Mouse (Mus musculus) left cerebral cortex, postnatal 36 days (tissue): ENCODE results near the gene CN725425. TPM values are rescaled to one million over a fixed set of nuclear protein-coding genes. Genes with fewer than 3 reads are reported as not detected.

Experiments used
- DNase-seq, 2 experiments: peaks; one replicate each; pipeline ENCODE4 v3.0.0; 2021 to 2022; ENCODE audit warnings: low spot score in 2 of 2, mixed read lengths in 1 of 2
- intact Hi-C: fragments of 180-260 bp; cut with DNase I; formaldehyde crosslinking; loops from one replicate; pipeline ENCODE4 v1.15.1; 2025
- total RNA-seq, 2 experiments: library from RNA; stranded (reverse); gene quantifications; 2 replicates each; pipeline ENCODE4 v1.2.3; 2021

The CN725425 gene
- total RNA-seq, result not detected

DNA sequence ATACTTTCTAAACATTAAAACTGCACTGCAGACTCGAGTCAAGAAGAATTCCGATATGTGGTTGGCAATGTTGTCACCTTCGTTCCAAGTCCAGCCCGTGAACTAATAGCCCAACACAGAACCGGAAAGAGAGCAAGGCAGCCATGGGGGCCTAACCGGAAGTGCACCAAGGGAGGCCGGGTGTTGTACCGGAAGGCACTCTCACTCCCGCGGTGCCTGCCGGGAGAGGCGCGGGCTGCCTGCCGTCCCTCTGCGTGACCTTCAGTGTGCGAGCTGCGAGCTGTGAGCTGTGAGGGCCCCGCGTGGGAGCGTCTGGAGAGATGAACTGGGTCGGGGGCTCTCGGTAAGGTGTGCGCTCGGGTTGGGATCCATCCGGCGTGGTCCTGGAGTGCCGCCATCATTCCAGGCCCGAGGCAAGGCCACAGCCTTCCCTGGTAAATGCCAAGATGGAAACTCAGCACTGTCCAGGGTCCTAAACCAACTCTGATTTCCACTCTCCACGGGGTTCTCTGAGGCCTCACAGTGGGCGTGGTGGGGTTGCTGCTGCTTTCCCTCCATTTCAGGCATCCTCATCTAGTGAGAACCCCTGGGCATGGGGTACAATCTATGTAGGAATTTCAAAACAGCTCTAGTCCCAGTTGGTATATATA, at the start of gene CN725425:
Gene CN725425 (plus strand): TSS at position 239 of the 650 bp plus-strand sequence.
- intact Hi-C loops, result no loop called here
- DNase-seq, result no peak

DNA sequence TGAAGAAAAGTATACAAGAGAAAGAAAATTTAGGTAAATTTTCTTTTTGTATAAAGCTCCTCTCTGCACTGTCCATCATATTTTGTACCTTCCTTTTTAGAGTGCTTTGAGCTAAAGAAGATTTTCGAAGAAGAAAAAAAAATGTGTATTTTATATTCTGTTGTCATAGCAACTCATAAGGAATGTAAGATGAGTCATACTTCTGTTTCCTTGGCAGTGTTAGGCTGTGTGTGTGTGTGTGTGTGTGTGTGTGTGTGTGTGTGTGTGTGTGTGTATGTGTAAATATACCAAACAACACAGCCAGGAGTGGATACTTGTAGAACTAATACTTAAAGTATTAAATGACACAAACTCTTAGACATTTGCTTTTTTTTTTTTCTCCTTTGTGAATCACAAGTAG, 46.7 kb upstream of the CN725425 start:
- intact Hi-C loops, result no loop called here
- DNase-seq, result no peak

DNA sequence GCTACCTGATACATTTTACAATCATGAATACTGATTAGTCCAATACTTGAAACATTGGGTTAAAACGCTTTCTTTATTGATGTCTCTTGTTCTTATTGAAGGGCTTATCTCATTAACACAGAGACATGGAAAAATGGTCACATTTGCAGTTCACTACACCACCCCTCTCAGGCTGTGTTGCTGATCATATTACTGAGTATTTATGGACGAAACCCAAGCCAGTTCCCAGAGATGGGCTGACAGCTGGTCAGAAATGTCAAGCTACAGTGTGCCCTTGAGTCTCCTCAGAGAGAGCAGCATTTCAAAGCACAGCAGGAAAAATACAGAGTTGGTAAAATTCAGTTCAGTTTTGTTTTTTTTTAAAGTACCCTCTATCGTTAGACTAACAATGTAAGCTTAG, 46.0 kb upstream of the CN725425 start:
- intact Hi-C loops, result no loop called here
- DNase-seq, result no peak

DNA sequence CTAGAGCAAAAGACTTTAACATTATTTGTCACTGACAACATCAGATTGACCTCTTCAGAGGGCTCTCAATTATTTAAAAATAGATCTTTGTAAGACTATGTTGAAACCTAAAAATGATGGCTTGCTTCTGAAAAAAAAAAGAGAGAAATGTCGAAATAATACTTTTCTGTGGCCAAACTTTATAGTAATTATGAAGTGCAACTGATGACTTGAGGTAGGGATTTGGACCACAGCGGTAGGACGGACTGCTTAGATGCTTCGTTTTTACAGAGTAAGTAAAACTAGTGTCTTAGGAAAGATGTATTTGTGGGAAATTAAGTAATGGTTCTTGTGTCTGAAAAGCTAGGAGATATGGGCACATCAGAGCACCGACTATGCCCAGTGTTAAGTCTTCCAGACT, 38.1 kb upstream of the CN725425 start:
- no peak for DNase-seq
- intact Hi-C loops, result loop anchor here (10.0 kb wide), 2 partner anchors 144 to 594 kb away; no protein-coding TSS in a partner anchor

DNA sequence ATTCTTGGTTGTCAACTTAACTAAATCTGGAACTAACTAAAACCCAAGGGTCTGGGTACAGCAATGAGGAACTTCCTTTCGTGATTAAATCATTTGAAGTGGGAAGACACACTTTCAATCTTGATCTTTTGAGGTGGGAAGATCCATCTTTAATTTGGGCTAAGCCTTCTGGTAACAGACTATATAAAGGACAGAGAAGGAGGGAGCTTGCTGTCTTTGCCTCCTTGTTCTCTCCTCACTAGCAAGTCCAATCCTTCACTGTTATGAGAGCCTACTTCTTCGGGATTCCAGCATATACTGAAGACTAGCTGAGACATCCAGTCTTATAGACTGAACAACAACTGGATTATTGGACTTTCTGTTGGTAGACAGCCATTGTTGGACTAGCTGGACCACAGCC, 35.8 kb upstream of the CN725425 start:
- intact Hi-C loops, result loop anchor here (10.0 kb wide), 2 partner anchors 141 to 591 kb away; no protein-coding TSS in a partner anchor
- no peak for DNase-seq

DNA sequence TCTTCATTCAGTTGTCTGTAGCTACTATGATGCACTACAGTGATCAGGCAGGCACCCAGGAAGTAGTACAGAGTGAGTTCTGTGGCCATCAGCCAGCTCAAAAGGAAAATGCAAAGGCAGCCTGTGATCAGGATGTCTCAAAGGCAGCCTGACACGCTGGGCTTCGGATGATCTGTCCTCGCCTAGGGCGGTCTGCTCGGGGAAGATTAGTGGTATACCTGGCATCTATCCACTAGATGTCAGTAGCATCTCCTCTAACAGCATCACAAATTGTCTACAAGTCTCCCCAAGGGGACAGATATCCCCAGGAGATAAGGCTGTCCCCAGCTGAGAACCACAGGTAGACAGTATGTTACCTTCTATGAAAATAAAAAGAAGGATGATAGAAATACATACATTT, 34.3 kb upstream of the CN725425 start:
- intact Hi-C loops, result loop anchor here (10.0 kb wide), 2 partner anchors 140 to 590 kb away; no protein-coding TSS in a partner anchor
- DNase-seq, result peak in 1 of 2 experiments; percentile 36

DNA sequence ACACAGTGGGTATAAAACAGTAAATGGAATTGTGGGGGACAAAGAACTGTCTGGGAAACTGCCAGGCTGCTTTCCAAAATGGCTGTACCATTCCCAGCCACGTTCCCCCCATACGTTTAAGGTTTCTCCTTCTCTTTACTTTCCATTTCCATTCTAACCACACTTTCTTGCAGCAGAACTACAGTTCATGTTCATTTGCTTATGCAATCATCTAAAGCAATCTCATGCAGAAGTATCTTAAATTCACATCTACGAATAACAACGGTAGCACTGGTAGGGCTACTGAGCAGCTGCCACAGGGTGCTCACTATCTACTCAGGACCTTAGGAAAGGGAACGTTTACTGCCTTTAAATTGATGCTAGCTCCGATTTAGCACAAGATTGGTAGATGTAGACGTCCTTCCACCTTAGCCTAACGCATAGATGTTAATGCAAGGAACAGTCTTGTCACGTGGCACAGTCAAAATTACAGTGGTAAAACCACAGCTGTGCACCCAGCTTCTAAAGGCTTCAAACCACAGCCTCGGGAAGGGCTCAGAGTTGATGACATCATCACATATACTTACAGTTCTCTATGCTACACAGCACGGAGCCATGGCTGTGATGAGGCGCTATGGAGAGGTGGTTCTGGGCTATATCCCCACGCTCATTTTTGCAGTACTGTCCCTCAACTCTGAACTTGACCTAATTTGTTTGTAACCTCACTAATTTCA, 31.3 kb upstream of the CN725425 start:
- DNase-seq, result no peak
- intact Hi-C loops, result loop anchor here (10.0 kb wide), 2 partner anchors 137 to 587 kb away; no protein-coding TSS in a partner anchor

DNA sequence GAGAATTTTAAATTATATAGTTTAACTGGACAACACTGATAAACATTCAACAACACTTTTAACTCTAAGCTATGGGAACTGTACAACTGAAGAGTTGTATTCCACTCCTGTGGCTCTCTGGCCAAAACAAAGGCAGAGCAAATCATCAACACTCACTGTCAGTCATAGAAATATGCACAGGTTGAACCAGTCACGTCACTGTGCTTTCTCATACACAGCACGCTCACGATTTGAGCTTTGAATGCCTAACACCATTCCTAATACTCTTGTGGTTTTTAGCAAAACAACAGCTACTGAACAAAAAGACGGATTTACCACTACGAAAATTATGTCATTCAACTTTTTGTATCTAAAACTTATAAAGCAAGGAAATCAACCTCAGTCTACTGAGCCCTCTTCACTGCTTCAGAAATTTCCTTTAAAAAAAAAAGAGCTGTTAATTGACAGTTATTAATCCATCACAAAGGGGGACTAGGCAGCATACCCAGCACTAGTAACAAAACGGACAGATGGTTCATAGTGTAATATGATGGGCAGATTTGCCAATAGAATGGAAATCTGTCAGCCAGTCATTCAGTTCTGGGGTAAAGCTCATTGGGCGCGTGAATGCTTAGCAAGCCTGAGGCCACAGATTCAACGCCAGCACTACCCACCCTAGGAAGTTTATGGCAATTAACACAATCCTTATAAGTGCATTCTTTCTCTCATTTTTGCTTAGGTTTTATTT, 28.5 kb upstream of the CN725425 start:
- intact Hi-C loops, result no loop called here
- no peak for DNase-seq

DNA sequence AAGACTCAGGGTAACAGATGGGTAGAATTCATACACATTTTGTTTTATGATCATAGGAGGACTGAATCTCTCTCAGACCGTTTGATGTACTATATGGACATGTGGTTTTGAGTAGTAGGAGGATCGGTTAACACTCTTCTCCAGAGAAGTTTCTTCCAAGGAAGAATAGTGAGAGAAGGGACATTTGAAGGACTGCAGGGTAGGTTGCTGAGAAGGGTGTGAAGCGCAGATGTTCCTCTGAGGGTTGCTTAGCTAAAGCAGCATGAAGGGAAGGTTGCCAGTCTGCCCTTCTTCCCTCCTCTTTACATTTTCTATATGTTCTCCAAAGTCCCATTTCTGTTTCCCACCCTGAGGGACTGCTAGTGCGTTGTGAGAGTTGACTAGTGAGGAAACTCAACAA, 28.0 kb upstream of the CN725425 start:
- intact Hi-C loops, result no loop called here
- no peak for DNase-seq

DNA sequence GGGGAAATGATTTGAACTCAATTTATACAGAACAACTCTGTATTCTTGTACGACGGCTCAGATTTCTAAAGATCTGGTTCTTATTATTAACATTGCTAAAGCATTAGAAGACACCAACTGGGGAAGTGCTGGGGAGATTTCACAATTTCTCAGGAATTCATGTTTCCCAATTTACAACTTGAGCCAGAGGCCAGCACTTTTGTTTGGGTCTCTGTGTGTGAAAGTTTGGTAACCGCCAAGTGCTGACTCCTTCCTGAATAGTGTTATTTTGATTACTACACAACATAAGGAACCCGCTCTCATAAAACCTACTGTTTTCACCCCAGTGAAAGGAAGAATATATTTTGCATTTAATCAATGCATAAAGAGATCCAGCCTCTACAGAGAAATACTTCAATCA, 27.1 kb upstream of the CN725425 start:
- intact Hi-C loops, result no loop called here

DNA sequence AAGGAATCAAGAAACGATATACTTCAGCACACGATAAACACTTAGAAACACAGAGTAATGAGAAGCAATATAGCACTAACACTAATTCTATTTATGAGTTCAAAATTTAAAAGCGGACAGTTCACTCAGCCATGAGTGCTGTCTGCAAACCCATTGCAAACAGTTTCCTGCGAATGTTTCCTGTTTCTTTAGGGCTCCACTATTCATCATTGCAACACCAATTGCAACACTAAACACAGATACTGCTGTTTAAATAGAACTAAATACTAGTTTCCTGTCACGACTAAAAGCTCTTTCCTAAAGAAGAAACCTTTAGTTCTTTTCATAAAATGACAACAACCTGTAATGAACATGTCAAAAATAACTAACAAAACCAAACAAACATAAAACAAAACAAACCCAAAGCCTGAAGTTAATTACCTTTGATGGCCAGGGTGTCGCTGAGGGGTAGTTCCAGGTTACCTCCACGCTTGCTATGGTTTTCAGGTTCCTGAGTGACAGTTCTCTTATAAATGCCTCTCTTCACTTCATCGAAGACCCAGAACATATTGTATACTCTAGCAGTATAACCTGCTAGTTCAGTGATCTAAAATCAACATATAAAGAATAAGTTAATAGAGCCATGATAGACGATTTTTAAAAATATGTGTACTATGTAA, 20.5 kb upstream of the CN725425 start:
- DNase-seq, result no peak
- intact Hi-C loops, result no loop called here

More for the DNA sequence above, 27.1 kb upstream of the CN725425 start:
- DNase-seq, result no peak

DNA sequence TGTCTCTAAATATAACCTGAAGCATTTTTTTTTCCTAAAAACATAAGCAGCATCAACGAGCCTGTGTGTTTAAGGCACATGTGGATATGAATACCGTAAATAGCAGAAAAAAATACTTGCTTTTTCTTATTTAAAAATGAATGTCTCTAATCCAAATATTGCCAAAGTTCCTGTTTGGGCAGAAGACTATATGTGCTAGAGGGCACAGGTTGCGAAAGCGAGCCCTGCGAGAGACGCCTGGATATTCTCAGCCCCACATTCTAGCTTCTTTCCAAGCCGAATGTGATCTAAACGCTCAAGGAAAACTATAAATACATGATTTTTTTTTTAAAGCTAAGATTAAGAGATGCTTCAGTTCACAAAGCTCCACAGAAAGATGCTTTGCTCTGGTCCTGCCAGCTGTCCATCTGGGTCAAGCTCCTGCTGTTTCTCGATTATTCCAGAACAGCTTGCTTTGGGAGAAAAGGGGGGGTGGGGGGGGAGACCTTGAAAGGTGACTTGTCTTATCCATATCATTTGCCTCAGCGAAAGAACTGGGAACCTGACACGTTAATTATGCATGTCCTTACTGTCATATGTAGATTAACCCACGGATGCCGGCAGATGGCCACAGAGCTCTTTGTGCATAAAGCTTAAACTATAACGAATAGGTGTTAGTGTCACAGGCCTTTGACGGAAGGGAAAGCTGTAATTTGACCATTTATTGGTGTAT, 19.2 kb upstream of the CN725425 start:
- DNase-seq, result no peak
- intact Hi-C loops, result loop anchor here (10.0 kb wide), 1 partner anchor 395 kb away; the partner anchor contains the start of gene Slc2a13

DNA sequence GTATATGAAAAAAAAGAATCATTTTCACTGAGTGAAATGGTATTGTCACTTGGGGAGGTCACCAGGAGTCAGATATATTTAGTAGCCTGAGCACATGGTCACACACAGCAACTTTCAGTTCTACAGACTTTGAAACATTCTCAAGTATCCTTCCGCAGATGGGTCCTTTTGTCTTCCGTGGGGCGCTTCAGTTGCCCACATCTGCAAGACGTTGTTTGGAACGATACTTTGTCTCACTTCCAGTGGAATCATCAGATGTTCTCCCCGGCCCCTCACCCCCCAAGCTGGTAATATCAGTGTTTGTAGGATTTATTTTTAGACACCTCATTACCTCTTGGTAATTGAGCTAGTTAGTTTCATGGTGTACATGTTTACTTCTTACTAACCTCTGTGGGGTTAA, 12.9 kb upstream of the CN725425 start:
- DNase-seq, result no peak
- intact Hi-C loops, result loop anchor here (10.0 kb wide), 1 partner anchor 388 kb away; the partner anchor contains the start of gene Slc2a13

DNA sequence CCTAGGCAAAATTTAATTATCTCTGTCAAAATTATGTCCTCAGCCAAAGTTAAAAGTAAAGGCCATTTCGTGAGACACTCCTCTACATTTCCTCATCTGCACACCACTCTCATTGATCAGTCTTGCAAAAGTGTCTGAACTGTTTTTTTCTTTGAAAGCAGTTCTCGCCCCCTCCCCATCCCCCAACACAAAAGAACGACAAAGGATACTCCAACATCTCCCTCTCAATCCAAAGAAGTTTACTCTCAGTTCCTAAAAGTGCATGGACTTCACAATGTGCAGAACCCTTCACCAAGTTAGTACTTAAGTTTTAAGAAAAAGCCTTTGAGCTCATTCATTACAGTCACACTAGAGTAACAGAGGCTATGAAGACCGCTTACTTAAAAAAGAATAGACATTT, 9.3 kb upstream of the CN725425 start:
- no peak for DNase-seq
- intact Hi-C loops, result loop anchor here (5.0 kb wide), 2 partner anchors 92 to 138 kb away; no protein-coding TSS in a partner anchor

DNA sequence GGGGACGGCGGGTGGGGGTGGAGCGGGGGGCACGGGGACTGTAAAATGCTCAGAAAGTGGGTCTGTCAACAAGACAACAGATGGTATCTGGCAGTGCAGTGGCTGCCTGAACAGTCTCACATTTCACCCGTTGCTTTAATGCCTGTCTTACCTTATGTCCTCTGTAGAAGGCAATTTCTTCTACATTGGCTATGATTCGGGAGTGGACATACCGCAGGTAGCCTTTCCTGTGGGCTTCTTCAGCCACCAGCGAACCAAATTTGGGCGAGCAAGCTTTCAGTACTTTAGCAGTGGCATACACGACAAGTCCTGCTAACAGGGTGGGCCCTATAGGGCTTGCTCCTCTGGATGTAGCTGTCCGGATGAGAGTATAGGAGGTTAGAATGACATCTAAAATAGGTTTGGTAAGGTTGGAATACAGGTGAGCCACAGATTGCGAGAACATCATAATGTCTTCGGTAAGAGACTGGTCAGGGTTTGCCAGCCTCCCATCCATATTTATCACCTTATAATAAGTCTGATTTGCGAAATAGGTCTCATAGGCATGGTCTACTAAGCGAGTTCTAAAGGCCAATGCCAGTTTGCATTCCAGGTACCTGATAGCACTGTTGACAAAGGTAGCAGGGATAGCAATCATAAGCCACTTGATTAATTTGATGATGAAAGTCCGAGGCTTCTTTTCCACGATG, 8.6 kb upstream of the CN725425 start:
- no peak for DNase-seq
- intact Hi-C loops, result loop anchor here (5.0 kb wide), 2 partner anchors 92 to 138 kb away; no protein-coding TSS in a partner anchor

DNA sequence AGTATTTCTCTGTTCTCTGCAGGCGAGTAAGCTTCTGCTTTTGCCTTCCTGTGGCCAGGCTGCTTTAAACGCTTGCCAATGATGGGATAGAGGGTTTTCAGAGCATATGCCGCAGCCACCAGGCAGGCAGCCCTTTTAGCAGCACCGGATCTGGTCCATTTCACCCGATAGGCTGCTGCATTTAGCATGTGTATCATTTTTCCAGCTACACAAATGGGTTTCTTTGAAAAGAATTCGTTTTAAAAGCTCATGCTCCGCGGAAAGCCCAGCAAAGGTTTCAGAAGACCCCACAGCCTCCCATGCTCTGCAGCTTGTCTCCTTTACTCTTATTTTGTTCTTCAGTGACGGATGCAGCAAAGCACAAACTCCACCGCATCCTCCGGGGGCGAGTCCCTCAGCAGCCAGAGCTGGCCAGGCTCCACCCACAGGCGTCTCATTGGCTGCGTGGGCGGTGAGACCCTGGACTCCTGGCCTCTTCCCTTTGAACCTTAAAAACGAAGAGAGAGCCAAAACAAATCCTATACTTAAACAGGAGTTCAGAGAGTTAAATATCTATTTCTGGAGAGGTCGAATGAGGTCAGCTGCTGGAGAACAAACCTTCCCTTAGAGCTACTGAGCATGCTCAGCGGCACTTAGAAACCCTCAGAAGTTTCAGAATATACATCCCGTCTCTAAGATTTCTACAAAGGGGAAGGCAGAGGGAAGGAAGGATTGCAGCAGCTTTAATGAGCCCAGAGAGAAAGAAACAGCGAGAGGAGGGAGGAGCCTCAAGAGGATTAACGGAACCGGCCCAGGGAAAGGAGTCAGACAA, 7.7 kb upstream of the CN725425 start, which contains the start of gene Abcd2:
Gene Abcd2 (minus strand): TSS at position 388 of the 811 bp plus-strand sequence.
- intact Hi-C loops, result loop anchor here (5.0 kb wide), 2 partner anchors 91 to 139 kb away; no protein-coding TSS in a partner anchor
- peak; percentile 78 to 81 for DNase-seq

DNA sequence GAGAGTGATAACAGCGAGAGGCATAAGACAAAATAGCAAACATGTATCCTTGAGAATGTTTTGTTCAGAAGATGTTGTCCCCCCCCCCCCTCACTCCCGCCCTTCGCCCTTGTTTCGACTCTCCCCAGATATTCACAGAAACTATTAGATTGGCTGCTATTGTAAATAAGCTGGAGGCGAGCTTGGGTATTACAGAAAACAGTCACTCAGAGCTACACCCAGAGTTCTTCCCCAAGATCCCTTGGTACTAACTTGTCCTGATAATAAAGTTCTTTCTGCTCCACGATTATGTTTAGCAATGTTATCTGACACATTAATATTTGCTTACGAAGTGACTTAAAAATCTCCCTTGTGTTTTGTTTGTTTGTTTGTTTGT, 7.1 kb upstream of the CN725425 start:
- no peak for DNase-seq
- intact Hi-C loops, result loop anchor here (5.0 kb wide), 2 partner anchors 90 to 140 kb away; no protein-coding TSS in a partner anchor
